Mouse (Mus musculus): ENCODE results near the gene Cd93.
A peak's percentile ranks its signal among the peaks of the same experiment; 100 is the strongest.

The Cd93 gene

GRCm38 (mm10) chr2:148404906-148405305 is 38.5 kb downstream of the Cd93 start:
- no peak for DNase-seq (ENCODE audit: low spot score in 2 of 2)

- no peak for DNase-seq (ENCODE audit: low spot score in 2 of 2)
These were observed 41.1 kb downstream of the Cd93 start for GRCm38 (mm10) chr2:148402227-148402626.

GRCm38 (mm10) chr2:148398901-148399685 is 44.3 kb downstream of the Cd93 start:
- no peak for DNase-seq (ENCODE audit: low spot score in 2 of 2)

GRCm38 (mm10) chr2:148397784-148398100 is 45.6 kb downstream of the Cd93 start:
- no peak for DNase-seq (ENCODE audit: low spot score in 2 of 2)

GRCm38 (mm10) chr2:148397015-148397783 is 46.2 kb downstream of the Cd93 start:
- DNase-seq (ENCODE audit: low spot score in 2 of 2), result no peak

GRCm38 (mm10) chr2:148396209-148396608 is 47.2 kb downstream of the Cd93 start:
- DNase-seq (ENCODE audit: low spot score in 2 of 2), result no peak

- peak in 1 of 2 experiments; percentile 36 for DNase-seq (ENCODE audit: low spot score in 2 of 2)
These were observed 48.0 kb downstream of the Cd93 start, which contains the start of gene Sstr4 for GRCm38 (mm10) chr2:148395131-148396051. TSS of gene Sstr4 (plus strand) at chr2:148395344.

- DNase-seq (ENCODE audit: low spot score in 2 of 2), result no peak
These were observed 49.5 kb downstream of the Cd93 start for GRCm38 (mm10) chr2:148393846-148394245.

GRCm38 (mm10) chr2:148393149-148393548 is 50.2 kb downstream of the Cd93 start:
- DNase-seq (ENCODE audit: low spot score in 2 of 2), result no peak

- DNase-seq (ENCODE audit: low spot score in 2 of 2), result no peak
These were observed 55.4 kb downstream of the Cd93 start for GRCm38 (mm10) chr2:148387652-148388581.

- DNase-seq (ENCODE audit: low spot score in 2 of 2), result no peak
These were observed 56.4 kb downstream of the Cd93 start for GRCm38 (mm10) chr2:148386927-148387326.
